Mouse (Mus musculus) small intestine, adult 2 months (tissue): ENCODE results near the gene Icos.

Source experiments
- CTCF ChIP-seq: fragments of 200-500 bp; IDR thresholded peaks from 2 replicates; pipeline ENCODE4 v1.5.1; 2012; ENCODE audit warnings: low read depth, mild to moderate bottlenecking, control low read depth, inconsistent platforms, low read length, moderate library complexity, mixed read lengths; ENCODE audit not compliant: insufficient replicate concordance, insufficient read length; ENCODE audit errors: extremely low read depth
- POLR2A ChIP-seq: fragments of 200-500 bp; IDR thresholded peaks from 2 replicates; pipeline ENCODE4 v1.6.1; 2012; ENCODE audit warnings: low read depth, mild to moderate bottlenecking, control low read depth, inconsistent platforms, low read length, moderate library complexity

- TF ChIP-seq CTCF = no peak
- no peak for TF ChIP-seq POLR2A
These were observed 40.6 kb upstream of the Icos start for GRCm38 (mm10) chr1:60936963-60937711.
